Comparison of ENCODE assay signal across 8 mouse cellular contexts in genomic region chr2:74727640-74728302, GRCm38 (mm10). TPM values are rescaled to one million over a fixed set of nuclear protein-coding genes. Genes with fewer than 3 reads are reported as not detected.
DNase-seq lines count a peak whose midpoint lies in the region; ATAC-seq and TF ChIP-seq lines count a peak whose summit lies in the region.

No protein-coding gene starts in this region.

- peak; percentile 45 for DNase-seq in embryo, embryonic 10 days (ENCODE audit: low spot score)
- no peak for DNase-seq in embryo, embryonic 11 days
- DNase-seq in kidney, postnatal 0 days (ENCODE audit: low spot score), result no peak
- no peak for DNase-seq in kidney, adult 9 months
- DNase-seq in hindbrain, embryonic 11.5 days (ENCODE audit: low spot score), result no peak
- peak; percentile 69 for DNase-seq in neural tube, embryonic 10.5 days (ENCODE audit: extremely low spot score, low spot score)
- DNase-seq in left cerebral cortex, postnatal 25 days (ENCODE audit: low spot score in 2 of 2), result no peak
- DNase-seq in gastrocnemius, postnatal 36 days, result no peak

- H3K4me1 ChIP-seq in kidney, postnatal 0 days (replicated peaks; ENCODE audit: insufficient read depth, low read length), result peaks cover 40% of the 10 kb centered on the region
- no peaks in the 10 kb centered on the region; the same call in 1 of the 2 replicates for H3K4me1 ChIP-seq in hindbrain, embryonic 11.5 days (replicated peaks; ENCODE audit: control insufficient read depth, insufficient read depth, low read length)

- 16% methylated on average over 25 of the region's 25 CpGs for WGBS in kidney, postnatal 0 days
- WGBS in hindbrain, embryonic 11.5 days, result 1% methylated on average over 24 of the region's 25 CpGs

- intact Hi-C loops in left cerebral cortex, postnatal 25 days (cut with DNase I), result no loop called here
- intact Hi-C loops in gastrocnemius, postnatal 36 days (cut with DNase I), result no loop called here

- peak overlapping the region; percentile 59 for H3K9ac ChIP-seq in kidney, postnatal 0 days (ENCODE audit: low read depth, low read length)
- H3K9ac ChIP-seq in hindbrain, embryonic 11.5 days (ENCODE audit: low read depth, low read length), result peak overlapping the region; percentile 66

- no peaks in the 10 kb centered on the region for H3K9me3 ChIP-seq in kidney, postnatal 0 days (replicated peaks; ENCODE audit: low read length)
- H3K9me3 ChIP-seq in hindbrain, embryonic 11.5 days (ENCODE audit: control insufficient read depth, low read length), result no peaks in the 10 kb centered on the region

- 0 out of 2 replicates have a peak, but pooled peaks cover 4% of the 10 kb centered on the region for H3K36me3 ChIP-seq in kidney, postnatal 0 days (ENCODE audit: insufficient read depth, low read length)
- no peaks in the 10 kb centered on the region for H3K36me3 ChIP-seq in hindbrain, embryonic 11.5 days (ENCODE audit: control insufficient read depth, insufficient read depth, low read length)

- peak overlapping the region; percentile 76 for H3K27ac ChIP-seq in kidney, postnatal 0 days
- H3K27ac ChIP-seq in hindbrain, embryonic 11.5 days (ENCODE audit: low read depth, low read length), result peak overlapping the region; percentile 88

- no peak for TF ChIP-seq CTCF in kidney, postnatal 0 days (IDR thresholded peaks at IDR 0.05; ENCODE audit: low read depth)

- peak; percentile 63 for ATAC-seq in kidney, postnatal 0 days (replicated peaks; ENCODE audit: low FRiP score, low read depth)
- ATAC-seq in hindbrain, embryonic 11.5 days (ENCODE audit: low FRiP score), result no peak

- peak overlapping the region; percentile 65 for H3K4me2 ChIP-seq in kidney, postnatal 0 days (ENCODE audit: low read length)
- H3K4me2 ChIP-seq in hindbrain, embryonic 11.5 days (replicated peaks; ENCODE audit: low read depth, low read length), result peak overlapping the region; percentile 39

- peak overlapping the region; percentile 30 for H3K4me3 ChIP-seq in kidney, postnatal 0 days (replicated peaks; ENCODE audit: low read depth, low read length)
- H3K4me3 ChIP-seq in hindbrain, embryonic 11.5 days (ENCODE audit: low read depth, low read length), result peak overlapping the region; percentile 58

- H3K27me3 ChIP-seq in kidney, postnatal 0 days (ENCODE audit: insufficient read depth, low read length), result no peaks in the 10 kb centered on the region
- peaks cover 95% of the 10 kb centered on the region for H3K27me3 ChIP-seq in hindbrain, embryonic 11.5 days (ENCODE audit: control insufficient read depth, insufficient read depth, low read length)

RNA-seq across cellular contexts. Expression of gene Gm28230, which starts 1.2 kb away (rescaled TPM):
- polyA plus RNA-seq in kidney, postnatal 0 days (2015; fragmentation: Nextera tagmentation; extraction: Ambion mirVana), result 1.1 and 1.3 TPM in 2 replicates
- 0.73 and 0.89 TPM in 2 replicates for polyA plus RNA-seq in hindbrain, embryonic 11.5 days (2014; fragmentation: Nextera tagmentation; extraction: Ambion mirVana)
- not detected for total RNA-seq in left cerebral cortex, postnatal 25 days (2021)
- under 1 TPM in 1 of 2 experiments, not detected in 1; 0.12 TPM for total RNA-seq in gastrocnemius, postnatal 36 days (2021)

RNA-seq across cellular contexts. Expression of gene Hoxd4, which starts 16.0 kb away (rescaled TPM):
- polyA plus RNA-seq in kidney, postnatal 0 days (2015; fragmentation: Nextera tagmentation; extraction: Ambion mirVana), result 3.3 and 4.4 TPM in 2 replicates
- polyA plus RNA-seq in hindbrain, embryonic 11.5 days (2014; fragmentation: Nextera tagmentation; extraction: Ambion mirVana), result 3.3 and 3.7 TPM in 2 replicates
- total RNA-seq in left cerebral cortex, postnatal 25 days (2021), result not detected
- total RNA-seq in gastrocnemius, postnatal 36 days (2021), result 1 to 10 TPM; 1.1 to 1.5 TPM

RNA-seq across cellular contexts. Expression of gene Hoxd3, which starts 16.0 kb away (rescaled TPM):
- polyA plus RNA-seq in kidney, postnatal 0 days (2015; fragmentation: Nextera tagmentation; extraction: Ambion mirVana), result 7.9 and 8.0 TPM in 2 replicates
- polyA plus RNA-seq in hindbrain, embryonic 11.5 days (2014; fragmentation: Nextera tagmentation; extraction: Ambion mirVana), result 49.5 and 58.0 TPM in 2 replicates
- not detected for total RNA-seq in left cerebral cortex, postnatal 25 days (2021)
- total RNA-seq in gastrocnemius, postnatal 36 days (2021), result under 1 TPM in 1 of 2 experiments, not detected in 1; 0.32 TPM

RNA-seq across cellular contexts. Expression of gene Hoxd8, which starts 23.4 kb away (rescaled TPM):
- polyA plus RNA-seq in kidney, postnatal 0 days (2015; fragmentation: Nextera tagmentation; extraction: Ambion mirVana), result 73.4 and 76.7 TPM in 2 replicates
- polyA plus RNA-seq in hindbrain, embryonic 11.5 days (2014; fragmentation: Nextera tagmentation; extraction: Ambion mirVana), result 0.19 and 0.50 TPM in 2 replicates
- under 1 TPM in 1 of 2 experiments, not detected in 1; 0.14 TPM for total RNA-seq in left cerebral cortex, postnatal 25 days (2021)
- total RNA-seq in gastrocnemius, postnatal 36 days (2021), result 10 to 100 TPM; 38.1 to 38.5 TPM

RNA-seq across cellular contexts. Expression of gene Hoxd9, which starts 30.2 kb away (rescaled TPM):
- polyA plus RNA-seq in kidney, postnatal 0 days (2015; fragmentation: Nextera tagmentation; extraction: Ambion mirVana), result 57.8 and 67.0 TPM in 2 replicates
- 0.11 TPM in 1 of 2 replicates, not detected in the other for polyA plus RNA-seq in hindbrain, embryonic 11.5 days (2014; fragmentation: Nextera tagmentation; extraction: Ambion mirVana)
- not detected for total RNA-seq in left cerebral cortex, postnatal 25 days (2021)
- 10 to 100 TPM; 16.7 to 16.8 TPM for total RNA-seq in gastrocnemius, postnatal 36 days (2021)

Comparison
In these comparisons a context has a peak if more than half of its experiments do, and no peak if none do; other contexts are left out.
1. DNase-seq: peak in embryo, embryonic 10 days (single experiment) and neural tube, embryonic 10.5 days (single experiment); none in embryo, embryonic 11 days (single experiment), kidney, postnatal 0 days (single experiment), kidney, adult 9 months (single experiment), hindbrain, embryonic 11.5 days (single experiment), left cerebral cortex, postnatal 25 days (0 of 2) and gastrocnemius, postnatal 36 days (0 of 2).